Mouse (Mus musculus) left cerebral cortex, postnatal 10 days (tissue): ENCODE measurements around the gene Ptpn22. TPM values are rescaled to one million over a fixed set of nuclear protein-coding genes. Genes with fewer than 3 reads are reported as not detected.

Experiments
- DNase-seq, 2 experiments: peaks; one replicate each; pipeline ENCODE4 v3.0.0; 2021 to 2022; ENCODE audit warnings: low spot score in 2 of 2, mixed read lengths in 1 of 2; ENCODE audit errors: extremely low spot score in 1 of 2
- intact Hi-C: fragments of 180-260 bp; cut with DNase I; formaldehyde crosslinking; loops from one replicate; pipeline ENCODE4 v1.15.1; 2025
- total RNA-seq, 2 experiments: library from RNA; stranded (reverse); gene quantifications; 2 replicates each; pipeline ENCODE4 v1.2.3; 2021

Gene Ptpn22
- total RNA-seq, 2 experiments from 2014 or later = 0.61 to 1.4 TPM

GRCm38 (mm10) chr3:103914732-103915508 lies 55.3 kb downstream of the Ptpn22 start:
- peak in 1 of 2 experiments; percentile 39 for DNase-seq
- intact Hi-C loops = loop anchor here (2.0 kb wide), 1 partner anchor 54 kb away; the partner anchor contains the start of gene Phtf1

- intact Hi-C loops = loop anchor here (2.0 kb wide), 1 partner anchor 53 kb away; the partner anchor contains the start of gene Phtf1
- no peak for DNase-seq
Measured at GRCm38 (mm10) chr3:103915509-103915896, 55.9 kb downstream of the Ptpn22 start.

GRCm38 (mm10) chr3:103916205-103916838 lies 56.7 kb downstream of the Ptpn22 start:
- intact Hi-C loops = no loop called here
- no peak for DNase-seq

- intact Hi-C loops = no loop called here
- no peak for DNase-seq
Measured at GRCm38 (mm10) chr3:103916839-103917237, 57.2 kb downstream of the Ptpn22 start.

GRCm38 (mm10) chr3:103920094-103920493 lies 60.5 kb downstream of the Ptpn22 start:
- intact Hi-C loops = no loop called here
- no peak for DNase-seq

- no peak for DNase-seq
- intact Hi-C loops = no loop called here
Measured at GRCm38 (mm10) chr3:103925302-103925701, 65.7 kb downstream of the Ptpn22 start.

- intact Hi-C loops = no loop called here
- DNase-seq = peak in 1 of 2 experiments; percentile 36
Measured at GRCm38 (mm10) chr3:103927511-103927910, 67.9 kb downstream of the Ptpn22 start.

- DNase-seq = peak in 1 of 2 experiments; percentile 75
- intact Hi-C loops = no loop called here
Measured at GRCm38 (mm10) chr3:103944794-103945562, 85.4 kb downstream of the Ptpn22 start.

GRCm38 (mm10) chr3:103948666-103949065 lies 89.1 kb downstream of the Ptpn22 start:
- no peak for DNase-seq
- intact Hi-C loops = no loop called here

GRCm38 (mm10) chr3:103960622-103961021 lies 101.0 kb downstream of the Ptpn22 start:
- intact Hi-C loops = no loop called here
- no peak for DNase-seq

Other genes starting within 250 kb of the Ptpn22 start
- gene Atg4a-ps, start 213.7 kb upstream of the Ptpn22 start, total RNA-seq = 1 to 10 TPM in 1 of 2 experiments, not detected in 1; 2.3 TPM
- 10 to 100 TPM; 11.2 to 11.7 TPM for gene Olfml3, start 121.8 kb upstream of the Ptpn22 start, total RNA-seq
- gene Gm10964, start 120.4 kb upstream of the Ptpn22 start, total RNA-seq = not detected
- 10 to 100 TPM; 70.3 to 75.2 TPM for gene Hipk1, start 68.2 kb upstream of the Ptpn22 start, total RNA-seq
- 1 to 10 TPM; 7.9 to 8.9 TPM for gene Dclre1b, start 50.4 kb upstream of the Ptpn22 start, total RNA-seq
- 10 to 100 TPM; 13.6 to 15.7 TPM for gene Ap4b1, start 50.3 kb upstream of the Ptpn22 start, total RNA-seq
- not detected for gene Gm43064, start 50.2 kb upstream of the Ptpn22 start, total RNA-seq
- gene Bcl2l15, start 27.2 kb upstream of the Ptpn22 start, total RNA-seq = not detected
- gene Rsbn1, start 54.3 kb downstream of the Ptpn22 start, total RNA-seq = 10 to 100 TPM; 19.0 to 19.5 TPM
- 10 to 100 TPM; 41.5 to 41.6 TPM for gene Phtf1, start 108.3 kb downstream of the Ptpn22 start, total RNA-seq